Mouse (Mus musculus): ENCODE results near the gene Nfx1.

DNA sequence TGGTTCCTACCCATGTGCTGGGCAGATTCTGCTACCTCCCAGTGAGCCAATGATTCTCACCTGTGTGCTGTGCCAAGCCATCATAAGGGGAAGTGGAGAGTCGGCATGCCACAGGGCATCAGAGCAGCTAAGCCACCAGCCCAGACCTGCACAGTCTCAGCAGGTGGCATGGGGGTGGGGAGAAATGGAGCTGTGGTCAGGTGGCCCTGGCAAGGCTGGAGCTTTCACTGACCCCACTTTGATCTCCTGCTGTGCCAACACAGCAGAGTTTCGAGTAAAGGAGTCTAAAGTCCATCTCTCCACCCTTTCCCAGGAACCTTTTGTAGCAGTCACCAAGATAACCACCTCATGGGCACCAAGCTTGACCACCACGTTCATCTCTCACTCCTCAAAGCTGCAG lies 57.2 kb downstream of the Nfx1 start:
- TF ChIP-seq CTCF (IDR thresholded peaks at IDR 0.05) (no peak), POLR2A (IDR thresholded peaks at IDR 0.05; ENCODE audit: insufficient read depth, low read depth, low read length) (no peak), EP300 (IDR thresholded peaks at IDR 0.05; ENCODE audit: insufficient read depth, low read depth, low read length) (no peak)
